Mouse (Mus musculus) bone marrow, adult 2 months (tissue): Measurements from ENCODE around the gene Rims1.

ENCODE experiments used
- CTCF ChIP-seq: fragments of 200-500 bp; IDR thresholded peaks from 2 replicates; pipeline ENCODE4 v1.5.1; 2011; ENCODE audit warnings: low read length, control low read depth; ENCODE audit not compliant: control insufficient read depth, insufficient read depth
- POLR2A ChIP-seq: fragments of 200-500 bp; IDR thresholded peaks from 2 replicates; pipeline ENCODE4 v1.6.1; 2011; ENCODE audit warnings: low read depth, mild to moderate bottlenecking, control low read depth, low read length, borderline replicate concordance; ENCODE audit not compliant: control insufficient read depth

DNA sequence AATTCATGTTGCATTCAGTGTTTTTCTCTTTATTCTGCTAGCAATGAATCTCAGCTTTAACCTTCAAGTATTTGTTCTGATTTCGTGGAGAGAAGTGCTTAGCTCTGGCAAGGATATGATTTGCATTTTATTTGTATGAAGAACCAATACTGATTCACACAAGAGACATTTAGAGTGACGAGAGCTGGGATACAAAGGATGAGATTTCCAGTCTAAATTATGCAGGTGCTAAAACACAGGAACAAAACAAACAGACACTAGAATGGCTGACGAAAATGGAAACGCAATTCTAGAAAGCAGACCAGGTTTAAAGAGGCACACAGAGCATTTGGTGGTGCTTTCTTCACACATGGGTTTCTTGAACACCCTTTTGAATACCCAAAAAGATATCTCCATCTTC is 190.2 kb downstream of the Rims1 start:
- TF ChIP-seq CTCF = no peak
- TF ChIP-seq POLR2A = no peak
